Mouse (Mus musculus) embryo, embryonic 11.5 days (tissue): ENCODE data around the gene Mib2.
A peak's percentile ranks its signal among the peaks of the same experiment; 100 is the strongest.
"Not testable (repeated sequence)": the region's sequence is repeated elsewhere in the genome, so short reads cannot be mapped to it uniquely, and the experiment has no call there.

Experiments used
- DNase-seq: peaks from one replicate; pipeline ENCODE4 v3.0.0-alpha.2; 2012; ENCODE audit warnings: low read depth, low spot score

Gene Mib2

GRCm38 (mm10) chr4:155670236-155670635 lies 1.2 kb upstream of the Mib2 start:
- DNase-seq: not testable (repeated sequence)

- no peak for DNase-seq
Observed at GRCm38 (mm10) chr4:155669598-155670075, 639 bp upstream of the Mib2 start.

- DNase-seq: no peak
Observed at GRCm38 (mm10) chr4:155666903-155667302, 2.1 kb downstream of the Mib2 start.

GRCm38 (mm10) chr4:155660641-155661040 lies 8.4 kb downstream of the Mib2 start:
- no peak for DNase-seq

GRCm38 (mm10) chr4:155658961-155659360 lies 10.0 kb downstream of the Mib2 start:
- DNase-seq: no peak

GRCm38 (mm10) chr4:155656214-155656751 lies 12.7 kb downstream of the Mib2 start:
- no peak for DNase-seq

GRCm38 (mm10) chr4:155654456-155655298 lies 14.3 kb downstream of the Mib2 start:
- DNase-seq: no peak

- no peak for DNase-seq
Observed at GRCm38 (mm10) chr4:155654183-155654455, 14.9 kb downstream of the Mib2 start.

GRCm38 (mm10) chr4:155653451-155654182 lies 15.4 kb downstream of the Mib2 start:
- DNase-seq: no peak

GRCm38 (mm10) chr4:155653086-155653450 lies 15.9 kb downstream of the Mib2 start, which contains the start of gene Mmp23:
Mmp23 (minus strand) TSS chr4:155653384.
- no peak for DNase-seq

GRCm38 (mm10) chr4:155652283-155653085 lies 16.5 kb downstream of the Mib2 start:
- no peak for DNase-seq

- DNase-seq: no peak
Observed at GRCm38 (mm10) chr4:155651553-155652269, 17.3 kb downstream of the Mib2 start.

GRCm38 (mm10) chr4:155649355-155649754 lies 19.6 kb downstream of the Mib2 start:
- no peak for DNase-seq

- DNase-seq: no peak
Observed at GRCm38 (mm10) chr4:155645721-155646120, 23.3 kb downstream of the Mib2 start.

GRCm38 (mm10) chr4:155645308-155645707 lies 23.7 kb downstream of the Mib2 start, which contains the start of gene Gm10563:
Gm10563 (minus strand) TSS chr4:155645408.
- DNase-seq: not testable (repeated sequence)

- DNase-seq: no peak
Observed at GRCm38 (mm10) chr4:155643531-155643930, 25.5 kb downstream of the Mib2 start.

- no peak for DNase-seq
Observed at GRCm38 (mm10) chr4:155635766-155636499, 33.1 kb downstream of the Mib2 start.

GRCm38 (mm10) chr4:155630267-155630666 lies 38.7 kb downstream of the Mib2 start:
- no peak for DNase-seq

- peak; percentile 98 for DNase-seq
Observed at GRCm38 (mm10) chr4:155624338-155625291, 44.4 kb downstream of the Mib2 start, which contains the start of gene Cdk11b. Cdk11b (plus strand) TSS chr4:155624854.
